Mouse (Mus musculus) midbrain, postnatal 0 days (tissue): ENCODE results near the gene H2-Ke6. TPM values are rescaled to one million over a fixed set of nuclear protein-coding genes. Genes with fewer than 3 reads are reported as not detected.
A peak's percentile ranks its signal among the peaks of the same experiment; 100 is the strongest.
"Not testable (repeated sequence)": the region's sequence is repeated elsewhere in the genome, so short reads cannot be mapped to it uniquely, and the experiment has no call there.

ENCODE experiments used
- ATAC-seq: fragments of 200-750 bp; cut with Nextera tagmentation; 2 replicates; pipeline ENCODE4 v1.8.0; 2017; ENCODE audit warnings: moderate number of reproducible peaks, mild to moderate bottlenecking, moderate TSS enrichment, moderate library complexity; ENCODE audit not compliant: low FRiP score
- DNase-seq: peaks from one replicate; pipeline ENCODE4 v3.0.0-alpha.2; 2015; ENCODE audit warnings: low spot score
- H3K27ac ChIP-seq: fragments of 300-500 bp; sonication (generic); 2 replicates; pipeline ENCODE4 v1.5.1; 2014; ENCODE audit warnings: low read depth, mild to moderate bottlenecking, low read length, mixed read lengths
- H3K27me3 ChIP-seq: fragments of 300-500 bp; sonication (generic); 2 replicates; pipeline ENCODE4 v1.6.1; 2014; ENCODE audit warnings: low read length, control low read depth, mixed read lengths; ENCODE audit not compliant: insufficient read depth
- H3K36me3 ChIP-seq: fragments of 300-500 bp; sonication (generic); 2 replicates; pipeline ENCODE4 v1.6.1; 2014; ENCODE audit warnings: low read length, control low read depth, mixed read lengths; ENCODE audit not compliant: insufficient read depth
- H3K4me1 ChIP-seq: fragments of 300-500 bp; sonication (generic); 2 replicates; pipeline ENCODE4 v1.6.1; 2014; ENCODE audit warnings: mild to moderate bottlenecking, control low read depth, antibody characterized with exemption, low read length, mixed read lengths; ENCODE audit not compliant: insufficient read depth
- H3K4me2 ChIP-seq: fragments of 300-500 bp; sonication (generic); 2 replicates; pipeline ENCODE4 v1.6.1; 2014; ENCODE audit warnings: low read depth, mild to moderate bottlenecking, low read length, mixed read lengths; ENCODE audit not compliant: poor library complexity, severe bottlenecking
- H3K4me3 ChIP-seq: fragments of 300-500 bp; sonication (generic); 2 replicates; pipeline ENCODE4 v1.5.1; 2014; ENCODE audit warnings: low read depth, mild to moderate bottlenecking, low read length, moderate library complexity
- H3K9ac ChIP-seq: fragments of 300-500 bp; sonication (generic); replicated peaks from 2 replicates; pipeline ENCODE4 v1.6.1; 2014; ENCODE audit warnings: mild to moderate bottlenecking, low read length, moderate library complexity, mixed read lengths; ENCODE audit not compliant: poor library complexity, severe bottlenecking
- H3K9me3 ChIP-seq: fragments of 300-500 bp; sonication (generic); 2 replicates; pipeline ENCODE4 v1.6.1; 2016; ENCODE audit warnings: low read length, control low read depth
- CTCF ChIP-seq: IDR thresholded peaks from 2 replicates; pipeline ENCODE4 v1.5.1; 2016; ENCODE audit warnings: antibody characterized with exemption, mild to moderate bottlenecking
- WGBS: fragments of 180-500 bp; shearing (Covaris S2); extraction: QIAGEN DNeasy Blood & Tissue Kit; methylation state at CpG from one replicate; pipeline ENCODE4 v1.1.7; 2014; 5-methylcytosine and 5-hydroxymethylcytosine counted together
- polyA plus RNA-seq: library from polyadenylated mRNA; unstranded; fragments of >200 nt; fragmentation: Nextera tagmentation; extraction: Ambion mirVana; gene quantifications from 2 replicates; pipeline ENCODE4 v1.2.1, GENCODE M21; 2015
- total RNA-seq: library from RNA; depleted of rRNA; stranded (reverse); fragments of >200 nt; gene quantifications from 2 replicates; pipeline ENCODE4 v1.2.3, GENCODE M21; 2014

The H2-Ke6 gene
- total and polyA plus RNA-seq, 2 experiments from 2014 or later, result 53.6 to 58.4 TPM

DNA sequence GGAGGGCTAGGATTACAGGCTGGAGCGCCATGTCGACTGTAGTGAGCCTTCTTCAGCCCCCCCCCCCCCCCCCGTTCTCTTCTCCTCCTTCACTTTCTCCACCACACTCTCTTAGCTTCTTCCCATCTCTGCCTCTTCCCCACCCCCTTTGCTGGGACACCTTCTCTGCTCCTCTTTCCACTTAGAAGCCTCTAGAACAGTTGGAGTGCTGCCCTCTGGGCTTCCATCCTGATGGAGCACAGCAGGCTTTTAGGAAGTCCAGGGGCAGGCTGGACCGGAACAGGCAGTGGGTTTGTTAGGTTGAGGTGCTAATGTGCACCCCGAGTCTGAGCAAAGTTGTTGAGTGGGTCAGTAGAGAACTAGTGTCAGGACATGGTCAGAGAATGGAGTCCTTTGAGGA is 17.7 kb downstream of the H2-Ke6 start:
- no peaks in the 10 kb centered on the region for H3K4me1 ChIP-seq
- no peak overlapping the region for H3K4me2 ChIP-seq
- H3K4me3 ChIP-seq, result no peak overlapping the region
- 71% methylated on average over 5 of the region's 5 CpGs for WGBS
- H3K9me3 ChIP-seq, result no peaks in the 10 kb centered on the region
- H3K9ac ChIP-seq, result no peak overlapping the region
- no peaks in the 10 kb centered on the region for H3K36me3 ChIP-seq
- no peaks in the 10 kb centered on the region for H3K27me3 ChIP-seq
- ATAC-seq (no peak), DNase-seq (no peak)
- no peak overlapping the region for H3K27ac ChIP-seq
- TF ChIP-seq CTCF, result no peak

DNA sequence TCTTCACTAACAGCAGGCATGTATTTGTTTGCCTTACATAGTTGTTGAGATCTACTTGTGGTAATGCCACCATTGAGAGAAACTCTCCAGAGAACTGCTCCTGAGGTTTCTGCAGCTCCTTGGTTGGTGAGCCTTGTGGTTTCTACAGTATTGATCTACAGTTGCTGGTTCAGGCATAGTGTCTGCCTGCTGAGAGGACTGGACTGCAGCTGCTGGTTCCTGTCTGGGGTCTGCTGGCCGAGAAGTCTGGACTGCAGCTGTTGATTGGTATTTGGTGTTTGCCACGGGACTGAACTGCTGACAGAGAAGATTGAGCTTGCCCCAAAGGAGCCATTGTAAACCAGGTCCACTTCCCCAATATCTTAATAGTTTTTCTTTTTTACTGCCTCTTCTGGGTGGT is 21.3 kb downstream of the H2-Ke6 start:
- no peaks in the 10 kb centered on the region for H3K4me1 ChIP-seq
- no peak for TF ChIP-seq CTCF
- DNase-seq (no peak), ATAC-seq (no peak)
- WGBS, result 66% methylated on average over 2 of the region's 2 CpGs
- H3K27ac ChIP-seq, result no peak overlapping the region
- no peak overlapping the region for H3K9ac ChIP-seq
- H3K4me2 ChIP-seq, result no peak overlapping the region
- no peak overlapping the region for H3K4me3 ChIP-seq
- no peaks in the 10 kb centered on the region for H3K27me3 ChIP-seq
- H3K36me3 ChIP-seq, result no peaks in the 10 kb centered on the region
- H3K9me3 ChIP-seq, result no peaks in the 10 kb centered on the region

DNA sequence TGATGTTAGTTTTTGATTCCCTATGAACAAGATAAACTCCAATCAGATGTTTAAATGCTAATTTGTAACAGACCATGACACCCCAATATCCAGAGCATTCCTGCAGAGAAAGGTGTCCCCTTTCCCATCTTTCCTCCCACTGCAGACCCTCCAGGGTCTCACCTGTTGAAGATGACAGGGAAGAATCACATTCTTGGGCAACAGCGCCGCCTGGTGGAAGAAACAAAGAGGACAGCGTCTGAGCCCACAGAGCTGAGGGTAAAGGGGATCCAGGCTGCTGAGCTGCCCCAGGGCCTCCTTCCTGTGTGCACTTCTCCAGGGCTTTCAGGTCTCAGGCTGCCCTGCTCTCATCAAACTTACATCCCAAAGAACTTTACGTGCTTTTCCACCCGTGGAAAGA is 24.4 kb downstream of the H2-Ke6 start:
- Histone ChIP-seq H3K4me2 (no peak overlapping the region), H3K4me1 (0 out of 2 replicates have a peak, but pooled peaks cover 4% of the 10 kb centered on the region), H3K4me3 (no peak overlapping the region), H3K27ac (no peak overlapping the region), H3K9ac (no peak overlapping the region), H3K36me3 (no peaks in the 10 kb centered on the region), H3K27me3 (peaks cover 7% of the 10 kb centered on the region; the same call in 1 of the 2 replicates), H3K9me3 (no peaks in the 10 kb centered on the region)
- ATAC-seq (no peak), DNase-seq (peak; percentile 43)
- 9% methylated on average over 5 of the region's 5 CpGs for WGBS
- peak; percentile 81 for TF ChIP-seq CTCF

DNA sequence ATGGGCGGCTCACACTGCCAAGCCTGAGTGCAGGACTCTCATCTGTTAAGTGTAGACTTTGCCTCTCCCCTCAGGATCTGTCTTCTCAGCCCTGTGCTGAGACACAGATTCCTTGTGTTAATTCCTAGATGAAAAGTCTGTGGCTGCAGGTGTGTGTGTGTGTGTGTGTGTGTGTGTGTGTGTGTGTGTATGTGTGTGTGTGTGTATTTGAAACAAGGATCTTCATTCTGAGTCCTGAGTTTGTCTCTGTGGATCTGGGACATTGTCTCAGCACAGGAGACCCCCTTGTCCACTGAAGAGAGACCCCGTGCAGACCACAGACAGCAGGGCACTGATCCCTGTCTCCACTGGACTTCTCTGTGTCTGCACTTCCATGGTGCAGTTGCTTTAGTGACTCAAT is 27.1 kb downstream of the H2-Ke6 start:
- H3K9me3 ChIP-seq, H3K4me1 ChIP-seq, H3K4me2 ChIP-seq, DNase-seq, H3K27me3 ChIP-seq, H3K4me3 ChIP-seq, H3K27ac ChIP-seq, H3K36me3 ChIP-seq, H3K9ac ChIP-seq, ATAC-seq: not testable (repeated sequence)
- WGBS, result 43% methylated on average over 2 of the region's 2 CpGs

DNA sequence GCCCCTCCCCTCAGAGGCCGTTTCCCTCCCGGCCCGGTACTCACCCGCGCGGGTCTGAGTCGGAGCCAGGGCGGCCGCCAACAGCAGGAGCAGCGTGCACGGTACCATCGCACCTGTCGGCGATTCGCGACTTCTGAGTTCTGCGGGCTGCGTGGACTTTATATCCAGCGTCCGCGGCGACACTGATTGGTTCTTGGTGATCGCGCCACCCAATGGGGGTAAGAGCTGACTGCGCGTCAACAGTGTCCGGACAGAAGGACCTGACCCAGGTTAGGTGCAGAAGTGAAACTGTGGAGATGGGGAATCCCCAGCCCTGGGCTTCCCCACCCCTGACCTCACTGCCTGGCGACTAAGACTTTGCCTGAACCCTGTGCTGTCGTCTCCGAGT is 27.7 kb downstream of the H2-Ke6 start, which contains the start of gene H2-K1:
TSS of gene H2-K1 (minus strand) at position 198 of the 388 bp plus-strand sequence.
- no peaks in the 10 kb centered on the region for H3K9me3 ChIP-seq
- H3K27me3 ChIP-seq, result peaks cover 7% of the 10 kb centered on the region; the same call in 1 of the 2 replicates
- no peak within 1 kb of the TSS for H3K27ac ChIP-seq
- H3K9ac ChIP-seq, result no peak within 1 kb of the TSS; the same call in 1 of the 2 replicates
- H3K4me3 ChIP-seq, result peak within 1 kb of the TSS; percentile 49
- H3K4me2 ChIP-seq, result peak within 1 kb of the TSS; percentile 88
- peak; percentile 73 for DNase-seq
- no peak for TF ChIP-seq CTCF
- no peaks in the 10 kb centered on the region for H3K36me3 ChIP-seq
- ATAC-seq, result peak; percentile 87
- H3K4me1 ChIP-seq, result 0 out of 2 replicates have a peak, but pooled peaks cover 4% of the 10 kb centered on the region
- under 1% methylated on average over 26 of the region's 30 CpGs for WGBS

GRCm38 (mm10) chr17:33999341-34000149 is 28.3 kb downstream of the H2-Ke6 start:
- Histone ChIP-seq H3K4me1 (0 out of 2 replicates have a peak, but pooled peaks cover 4% of the 10 kb centered on the region), H3K4me3 (peak overlapping the region; percentile 49), H3K9ac (no peak overlapping the region; the same call in 1 of the 2 replicates), H3K27me3 (peaks cover 7% of the 10 kb centered on the region; the same call in 1 of the 2 replicates), H3K4me2 (peak overlapping the region; percentile 88), H3K27ac (no peak overlapping the region), H3K36me3 (no peaks in the 10 kb centered on the region), H3K9me3 (no peaks in the 10 kb centered on the region)
- TF ChIP-seq CTCF, result no peak
- no peak for DNase-seq
- peak; percentile 34; the same call in 1 of the 2 replicates for ATAC-seq
- WGBS, result 3% methylated on average over 79 of the region's 87 CpGs

DNA sequence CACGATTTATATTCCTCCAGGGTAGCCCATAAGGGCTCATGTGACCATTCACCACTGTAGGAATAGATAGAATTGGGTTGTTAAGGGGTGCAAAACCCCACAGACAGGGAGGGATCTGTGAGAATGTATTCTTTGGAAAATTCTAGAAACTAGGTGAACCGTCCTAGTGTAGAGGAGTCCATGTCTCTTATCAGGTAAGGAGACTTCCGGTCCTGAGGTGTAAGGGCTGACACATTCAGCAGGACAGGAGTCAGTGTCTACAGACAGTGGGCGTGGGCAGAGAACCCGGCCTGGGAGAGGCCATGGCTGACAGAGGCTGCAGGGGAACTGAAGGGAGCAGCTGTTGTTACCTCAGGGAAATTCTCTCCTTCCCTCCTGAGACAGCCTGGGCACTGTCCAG is 29.2 kb downstream of the H2-Ke6 start:
- H3K36me3 ChIP-seq, DNase-seq, H3K4me1 ChIP-seq, ATAC-seq, H3K9me3 ChIP-seq, H3K27me3 ChIP-seq, H3K4me2 ChIP-seq, H3K9ac ChIP-seq, H3K4me3 ChIP-seq, H3K27ac ChIP-seq: not testable (repeated sequence)
- WGBS, result 55% methylated on average over 5 of the region's 5 CpGs

DNA sequence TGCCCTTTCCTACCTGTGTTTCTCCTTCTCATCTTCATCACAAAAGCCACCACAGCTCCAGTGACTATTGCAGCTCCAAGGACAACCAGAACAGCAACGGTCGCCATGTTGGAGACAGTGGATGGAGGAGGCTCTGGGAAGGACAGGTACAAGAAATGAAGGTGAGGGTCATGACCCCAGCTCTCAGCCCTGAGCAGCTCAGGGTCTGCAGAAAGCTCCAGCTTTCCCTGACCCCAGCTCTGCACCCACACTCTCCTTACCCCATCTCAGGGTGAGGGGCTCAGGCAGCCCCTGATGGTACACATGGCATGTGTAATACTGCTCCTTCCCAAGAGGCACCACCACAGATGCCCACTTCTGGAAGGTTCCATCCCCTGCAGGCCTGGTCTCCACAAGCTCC is 30.8 kb downstream of the H2-Ke6 start:
- not testable (repeated sequence) for DNase-seq, H3K27me3 ChIP-seq, H3K9ac ChIP-seq, H3K9me3 ChIP-seq, ATAC-seq, H3K4me1 ChIP-seq, H3K36me3 ChIP-seq, H3K4me3 ChIP-seq, H3K4me2 ChIP-seq, H3K27ac ChIP-seq
- WGBS, result 97% methylated on average over 2 of the region's 2 CpGs
